Mouse (Mus musculus) kidney, embryonic 16.5 days (tissue): Measurements from ENCODE around the gene Emc10. TPM values are rescaled to one million over a fixed set of nuclear protein-coding genes. Genes with fewer than 3 reads are reported as not detected.

Experiments
- ATAC-seq: fragments of 200-750 bp; cut with Nextera tagmentation; 2 replicates; pipeline ENCODE4 v1.8.0; 2017; ENCODE audit warnings: moderate TSS enrichment; ENCODE audit not compliant: low FRiP score, low TSS enrichment
- H3K27ac ChIP-seq: fragments of 300-500 bp; sonication (generic); 2 replicates; pipeline ENCODE4 v1.5.1; 2014; ENCODE audit warnings: low read length
- H3K27me3 ChIP-seq: fragments of 300-500 bp; sonication (generic); 2 replicates; pipeline ENCODE4 v1.6.1; 2014; ENCODE audit warnings: low read length, control low read depth, mixed read lengths; ENCODE audit not compliant: insufficient read depth
- H3K36me3 ChIP-seq: fragments of 300-500 bp; sonication (generic); 2 replicates; pipeline ENCODE4 v1.6.1; 2014; ENCODE audit warnings: low read length, control low read depth, mixed read lengths; ENCODE audit not compliant: insufficient read depth
- H3K4me1 ChIP-seq: fragments of 300-500 bp; sonication (generic); 2 replicates; pipeline ENCODE4 v1.6.1; 2014; ENCODE audit warnings: low read length, control low read depth, mixed read lengths; ENCODE audit not compliant: insufficient read depth
- H3K4me2 ChIP-seq: fragments of 300-500 bp; sonication (generic); replicated peaks from 2 replicates; pipeline ENCODE4 v1.6.1; 2014; ENCODE audit warnings: low read depth, low read length
- H3K4me3 ChIP-seq: fragments of 300-500 bp; sonication (generic); 2 replicates; pipeline ENCODE4 v1.5.1; 2014; ENCODE audit warnings: mild to moderate bottlenecking, low read length
- H3K9ac ChIP-seq: fragments of 300-500 bp; sonication (generic); replicated peaks from 2 replicates; pipeline ENCODE4 v1.6.1; 2014; ENCODE audit warnings: low read length
- H3K9me3 ChIP-seq: fragments of 300-500 bp; sonication (generic); 2 replicates; pipeline ENCODE4 v1.6.1; 2016; ENCODE audit warnings: low read length, control low read depth
- WGBS: fragments of 180-500 bp; shearing (Covaris S2); extraction: QIAGEN DNeasy Blood & Tissue Kit; methylation state at CpG from one replicate; pipeline ENCODE4 v1.1.7; 2014; 5-methylcytosine and 5-hydroxymethylcytosine counted together
- polyA plus RNA-seq: library from polyadenylated mRNA; unstranded; fragments of >200 nt; fragmentation: Nextera tagmentation; extraction: Ambion mirVana; gene quantifications from 2 replicates; pipeline ENCODE4 v1.2.1, GENCODE M21; 2015

The Emc10 gene
- polyA plus RNA-seq, result 117 and 127 TPM in 2 replicates

DNA sequence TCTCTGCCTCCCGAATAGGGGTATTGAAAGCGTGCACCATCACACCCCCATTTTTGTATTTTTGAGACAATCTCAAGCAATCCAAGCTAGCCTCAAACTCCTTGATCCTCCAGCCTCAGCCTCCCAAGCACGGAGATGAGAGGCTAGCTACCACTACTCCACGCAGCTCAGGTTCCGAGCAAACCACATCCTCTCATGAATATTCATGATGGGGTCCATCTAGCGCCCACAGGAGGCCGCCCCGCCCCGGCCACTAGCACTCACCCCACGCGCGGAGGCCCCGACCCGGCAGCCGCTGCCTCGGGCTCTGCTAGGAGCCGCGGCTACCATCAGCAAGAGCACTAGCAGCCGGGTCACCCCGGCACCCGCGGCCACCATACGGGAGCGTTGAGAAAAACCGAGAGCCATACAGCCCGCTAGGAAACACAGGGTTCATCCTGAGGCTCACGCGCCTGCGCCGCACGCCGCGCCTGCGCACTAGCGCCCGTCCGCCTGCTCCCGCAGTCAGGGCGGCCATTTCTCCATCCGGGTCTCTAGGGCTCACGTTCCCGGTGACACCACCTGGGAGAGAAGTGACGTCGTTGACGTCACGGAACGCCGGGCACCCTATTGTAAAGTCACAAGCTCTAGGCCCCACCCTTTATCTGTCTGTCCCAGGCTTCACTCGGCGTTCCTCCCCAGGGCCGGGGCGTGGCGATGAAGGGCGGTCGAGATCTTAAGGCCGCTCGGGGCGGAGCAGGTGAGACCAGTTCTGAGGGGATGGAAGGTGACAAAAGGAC, at the start of gene Emc10, which contains the start of gene Fam71e1:
Emc10 (minus strand) TSS at position 538 of the 779 bp plus-strand sequence.
Fam71e1 (plus strand) TSS at position 590 of the 779 bp plus-strand sequence.
- under 1% methylated on average over 56 of the region's 58 CpGs for WGBS
- peak; percentile 95 for ATAC-seq
- H3K27ac ChIP-seq, result peak within 1 kb of the TSS; percentile 97

DNA sequence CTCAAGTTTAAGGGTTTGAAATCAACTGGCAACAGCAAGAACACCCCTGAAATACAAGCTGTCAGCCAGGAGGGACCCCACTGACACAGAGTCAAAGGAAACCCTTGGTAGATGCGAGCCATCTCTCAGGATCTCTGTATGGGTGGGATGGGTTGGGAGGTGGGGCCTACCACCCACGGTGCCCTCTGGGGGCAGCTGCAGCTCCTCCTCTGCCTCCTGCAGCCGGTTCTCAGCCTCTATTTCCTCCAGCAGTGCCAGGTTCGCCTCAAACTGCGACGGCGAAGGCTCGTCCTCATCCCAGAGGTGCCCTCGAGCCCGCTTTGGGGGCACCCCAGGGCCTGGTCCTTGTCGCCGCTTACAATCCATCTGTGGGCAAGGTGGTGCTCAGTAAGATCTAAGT, 46.7 kb upstream of the Emc10 start:
- H3K36me3 ChIP-seq, result peaks cover 44% of the 10 kb centered on the region
- H3K4me3 ChIP-seq, result no peak overlapping the region
- H3K9ac ChIP-seq, result no peak overlapping the region
- H3K27ac ChIP-seq, result no peak overlapping the region
- 75% methylated on average over 12 of the region's 12 CpGs for WGBS
- H3K9me3 ChIP-seq, result no peaks in the 10 kb centered on the region
- no peaks in the 10 kb centered on the region for H3K27me3 ChIP-seq
- ATAC-seq, result no peak
- no peak overlapping the region for H3K4me2 ChIP-seq
- peaks cover 9% of the 10 kb centered on the region for H3K4me1 ChIP-seq

More for the DNA sequence above, at the start of gene Emc10, which contains the start of gene Fam71e1:
- H3K9ac ChIP-seq, result peak within 1 kb of the TSS; percentile 93
- H3K9me3 ChIP-seq, result no peaks in the 10 kb centered on the region
- no peaks in the 10 kb centered on the region for H3K27me3 ChIP-seq
- H3K4me2 ChIP-seq, result peak within 1 kb of the TSS; percentile 93
- H3K36me3 ChIP-seq, result peaks cover 21% of the 10 kb centered on the region
- H3K4me1 ChIP-seq, result peaks cover 10% of the 10 kb centered on the region
- H3K4me3 ChIP-seq, result peak within 1 kb of the TSS; percentile 77

GRCm38 (mm10) chr7:44542555-44542954, 46.2 kb upstream of the Emc10 start:
- Histone ChIP-seq H3K9ac (no peak overlapping the region), H3K27ac (no peak overlapping the region), H3K4me2 (no peak overlapping the region), H3K9me3 (no peaks in the 10 kb centered on the region), H3K4me3 (no peak overlapping the region), H3K27me3 (no peaks in the 10 kb centered on the region), H3K4me1 (peaks cover 4% of the 10 kb centered on the region), H3K36me3 (peaks cover 49% of the 10 kb centered on the region)
- no peak for ATAC-seq
- 91% methylated on average over 11 of the region's 11 CpGs for WGBS

- H3K27ac ChIP-seq, result no peak overlapping the region
- peaks cover 84% of the 10 kb centered on the region for H3K36me3 ChIP-seq
- no peak for ATAC-seq
- no peaks in the 10 kb centered on the region for H3K9me3 ChIP-seq
- no peak overlapping the region for H3K4me3 ChIP-seq
- 93% methylated on average over 41 of the region's 41 CpGs for WGBS
- H3K4me1 ChIP-seq, result no peaks in the 10 kb centered on the region
- no peak overlapping the region for H3K4me2 ChIP-seq
- no peak overlapping the region for H3K9ac ChIP-seq
- H3K27me3 ChIP-seq, result no peaks in the 10 kb centered on the region
These were observed 42.7 kb upstream of the Emc10 start for GRCm38 (mm10) chr7:44538756-44539624.

- H3K36me3 ChIP-seq, result peaks cover 86% of the 10 kb centered on the region
- WGBS, result 91% methylated on average over 13 of the region's 13 CpGs
These were observed 41.2 kb upstream of the Emc10 start for GRCm38 (mm10) chr7:44537496-44537895.

DNA sequence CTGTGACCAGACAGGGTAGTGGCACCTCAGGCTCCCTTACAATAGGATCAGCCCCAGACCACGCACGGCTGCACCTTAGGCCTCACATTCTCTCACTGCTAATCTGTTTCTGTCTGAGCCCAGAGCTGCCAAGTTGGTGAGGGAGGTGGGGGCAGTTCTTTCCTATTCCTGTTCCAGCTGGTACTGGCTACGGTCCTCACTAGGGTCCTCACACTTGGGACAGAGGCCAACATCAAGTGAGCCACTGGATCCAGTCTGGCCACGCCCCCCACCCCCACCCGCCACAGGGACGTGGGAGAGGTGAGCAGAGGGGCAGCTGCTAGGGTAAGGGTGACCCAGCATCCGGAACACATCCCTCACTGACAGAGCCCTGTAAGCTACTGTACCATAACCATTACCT, 40.7 kb upstream of the Emc10 start:
- no peak overlapping the region for H3K27ac ChIP-seq
- WGBS, result 68% methylated on average over 7 of the region's 7 CpGs
- no peaks in the 10 kb centered on the region for H3K9me3 ChIP-seq
- H3K4me2 ChIP-seq, result no peak overlapping the region
- H3K4me1 ChIP-seq, result no peaks in the 10 kb centered on the region
- H3K27me3 ChIP-seq, result no peaks in the 10 kb centered on the region
- H3K9ac ChIP-seq, result no peak overlapping the region
- peaks cover 81% of the 10 kb centered on the region for H3K36me3 ChIP-seq
- no peak overlapping the region for H3K4me3 ChIP-seq
- ATAC-seq, result no peak

More at GRCm38 (mm10) chr7:44537496-44537895, 41.2 kb upstream of the Emc10 start:
- Histone ChIP-seq H3K27me3 (no peaks in the 10 kb centered on the region), H3K4me1 (no peaks in the 10 kb centered on the region), H3K27ac (no peak overlapping the region), H3K4me3 (no peak overlapping the region), H3K4me2 (no peak overlapping the region), H3K9ac (no peak overlapping the region), H3K9me3 (no peaks in the 10 kb centered on the region)
- ATAC-seq, result no peak

DNA sequence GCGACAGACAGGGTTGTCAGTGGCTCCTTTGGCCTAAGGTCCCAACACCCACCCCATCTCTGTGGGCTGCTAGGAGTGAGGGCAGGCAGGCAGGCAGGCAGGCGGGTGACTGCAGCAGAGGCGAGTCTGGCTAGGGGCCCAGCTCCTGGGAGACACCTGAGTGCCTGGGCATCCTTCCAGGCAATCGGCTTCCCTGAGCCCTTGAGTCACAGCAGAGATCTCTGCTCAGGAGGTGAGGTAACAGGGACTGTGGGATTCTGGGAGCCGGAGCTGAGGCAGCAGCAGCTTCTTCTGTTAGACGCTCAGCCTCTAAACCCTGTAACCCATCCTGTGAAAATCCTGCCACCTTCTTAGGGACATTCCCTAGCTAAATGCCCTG, 40.2 kb upstream of the Emc10 start:
- Histone ChIP-seq H3K36me3 (peaks cover 78% of the 10 kb centered on the region), H3K4me3 (no peak overlapping the region), H3K27ac (no peak overlapping the region), H3K4me1 (no peaks in the 10 kb centered on the region), H3K4me2 (no peak overlapping the region), H3K27me3 (no peaks in the 10 kb centered on the region), H3K9me3 (no peaks in the 10 kb centered on the region), H3K9ac (no peak overlapping the region)
- no peak for ATAC-seq
- WGBS, result 87% methylated on average over 6 of the region's 6 CpGs

DNA sequence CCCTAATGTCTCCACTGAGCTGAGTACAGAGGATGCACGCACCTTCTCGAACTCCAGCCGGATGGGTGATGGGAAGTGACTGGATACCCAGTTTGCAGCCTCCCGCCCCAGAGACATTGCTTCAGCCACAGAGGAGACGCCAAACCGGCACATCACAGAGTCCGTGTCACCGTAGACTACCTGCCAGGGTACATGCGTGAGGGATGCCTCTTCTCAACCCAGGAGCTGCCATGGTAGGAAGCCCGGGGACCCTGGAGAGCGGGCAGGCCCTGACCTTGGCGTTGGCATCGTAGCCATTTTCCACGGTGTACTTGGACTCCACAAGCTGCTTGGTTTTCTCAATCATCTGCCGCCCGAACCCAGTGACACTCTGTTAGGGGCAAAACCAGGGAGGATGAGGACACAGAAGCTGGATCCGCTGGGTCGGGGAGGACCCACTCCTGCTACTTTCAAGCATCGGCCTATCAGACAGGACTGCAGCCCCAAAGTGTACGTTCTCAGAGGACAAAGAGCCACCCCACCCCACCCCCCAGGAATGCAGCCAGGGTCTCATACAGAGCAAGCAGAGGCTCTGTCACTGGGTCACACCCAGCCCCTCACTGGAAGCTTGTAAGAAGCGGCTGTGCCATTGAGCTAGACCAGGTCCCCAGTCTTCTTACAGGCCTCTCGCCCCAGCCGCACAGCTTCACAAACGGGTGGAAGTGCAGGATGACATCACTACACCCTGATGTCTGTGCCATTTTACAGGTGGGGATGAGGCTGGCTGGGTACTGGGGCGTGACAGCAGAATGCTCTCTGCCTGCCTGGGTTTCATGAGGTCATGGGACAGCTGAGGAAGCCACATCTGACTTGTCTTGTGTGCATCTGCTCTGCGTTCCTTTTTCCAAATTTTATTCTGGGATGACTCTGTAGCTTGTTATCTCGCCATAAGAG, 39.6 kb upstream of the Emc10 start:
- H3K4me3 ChIP-seq, result no peak overlapping the region
- no peaks in the 10 kb centered on the region for H3K9me3 ChIP-seq
- 91% methylated on average over 27 of the region's 27 CpGs for WGBS
- H3K9ac ChIP-seq, result no peak overlapping the region
- no peak for ATAC-seq
- no peaks in the 10 kb centered on the region for H3K4me1 ChIP-seq
- H3K27ac ChIP-seq, result no peak overlapping the region
- peaks cover 71% of the 10 kb centered on the region for H3K36me3 ChIP-seq
- no peak overlapping the region for H3K4me2 ChIP-seq
- H3K27me3 ChIP-seq, result no peaks in the 10 kb centered on the region
